Mouse (Mus musculus) CH12.LX (cell line): ENCODE data around the gene Olfr469.

Experiments used
- CHD2 ChIP-seq: IDR thresholded peaks from 2 replicates; pipeline ENCODE4 v1.6.1; 2011; ENCODE audit warnings: low read length, improper control_type of control experiment
- CTCF ChIP-seq, 2 experiments: IDR thresholded peaks in 1 of 2; conservative IDR thresholded peaks in 1 of 2; 2 replicates each; pipeline ENCODE4 v1.5.1; 2011 to 2012; ENCODE audit warnings: low read depth in 2 of 2, low read length in 2 of 2, improper control_type of control experiment in 1 of 2, inconsistent platforms in 1 of 2, mild to moderate bottlenecking in 1 of 2, moderate library complexity in 1 of 2
- ELF1 ChIP-seq: IDR thresholded peaks from 2 replicates; pipeline ENCODE4 v1.6.1; 2014; ENCODE audit warnings: low read depth, mild to moderate bottlenecking, inconsistent platforms, low read length, improper control_type of control experiment
- EP300 ChIP-seq: IDR thresholded peaks from 2 replicates; pipeline ENCODE4 v1.6.1; 2011; ENCODE audit warnings: low read length, improper control_type of control experiment
- HCFC1 ChIP-seq: IDR thresholded peaks from 2 replicates; pipeline ENCODE4 v1.6.1; 2012; ENCODE audit warnings: low read depth, mild to moderate bottlenecking, inconsistent platforms, low read length, improper control_type of control experiment
- KAT2A ChIP-seq: IDR thresholded peaks from 2 replicates; pipeline ENCODE4 v1.6.1; 2012; ENCODE audit warnings: low read length, improper control_type of control experiment, inconsistent platforms; ENCODE audit not compliant: insufficient replicate concordance
- MAFK ChIP-seq: IDR thresholded peaks from 2 replicates; pipeline ENCODE4 v1.6.1; 2011; ENCODE audit warnings: low read length, improper control_type of control experiment; ENCODE audit not compliant: insufficient replicate concordance
- POLR2A ChIP-seq: IDR thresholded peaks from 2 replicates; pipeline ENCODE4 v1.6.1; 2011; ENCODE audit warnings: low read depth, mild to moderate bottlenecking, improper control_type of control experiment, low read length
- POLR2AphosphoS2 ChIP-seq: IDR thresholded peaks from 2 replicates; pipeline ENCODE4 v1.6.1; 2011; ENCODE audit warnings: low read depth, low read length, improper control_type of control experiment
- TCF12 ChIP-seq: IDR thresholded peaks from 2 replicates; pipeline ENCODE4 v1.6.1; 2014; ENCODE audit warnings: low read depth, mild to moderate bottlenecking, inconsistent platforms, low read length, improper control_type of control experiment
- USF1 ChIP-seq: IDR thresholded peaks from 2 replicates; pipeline ENCODE4 v1.6.1; 2014; ENCODE audit warnings: low read depth, mild to moderate bottlenecking, inconsistent platforms, low read length, improper control_type of control experiment
- USF2 ChIP-seq: conservative IDR thresholded peaks from 2 replicates; pipeline ENCODE4 v1.6.1; 2011; ENCODE audit warnings: low read depth, low read length, improper control_type of control experiment
- ZKSCAN1 ChIP-seq: IDR thresholded peaks from 2 replicates; pipeline ENCODE4 v1.6.1; 2012; ENCODE audit warnings: low read depth, inconsistent platforms, low read length, improper control_type of control experiment, borderline replicate concordance
- ZMIZ1 ChIP-seq: IDR thresholded peaks from 2 replicates; pipeline ENCODE4 v1.6.1; 2012; ENCODE audit warnings: low read depth, mild to moderate bottlenecking, inconsistent platforms, low read length, improper control_type of control experiment

GRCm38 (mm10) chr7:107770812-107771211 lies 54.5 kb downstream of the Olfr469 start:
- TF ChIP-seq CTCF (conservative IDR thresholded peaks at IDR 0.05 in 1 of 2, IDR thresholded peaks at IDR 0.05 in 1 of 2; ENCODE audit: low read depth in 2 of 2, low read length in 2 of 2) (no peak), POLR2AphosphoS2 (no peak), MAFK (no peak), EP300 (no peak), CHD2 (no peak), ELF1 (no peak), POLR2A (no peak), KAT2A (no peak), HCFC1 (no peak), USF1 (no peak), TCF12 (no peak), ZKSCAN1 (no peak), USF2 (no peak), ZMIZ1 (no peak)
